Mouse (Mus musculus) monocyte, adult 5-6 weeks (primary cell): Measurements from ENCODE around the gene Mall. TPM values are rescaled to one million over a fixed set of nuclear protein-coding genes. Genes with fewer than 3 reads are reported as not detected.

ENCODE experiments used
- ATAC-seq: fragments of 153-309, 156-312 bp; replicated peaks from 2 replicates; pipeline ENCODE4 v1.8.0; 2017; ENCODE audit warnings: mild to moderate bottlenecking; ENCODE audit not compliant: low TSS enrichment, insufficient number of reproducible peaks, severe bottlenecking, poor library complexity, low FRiP score
- total RNA-seq: library from RNA; stranded (forward); fragments of 200-1000, 200-491, 200-594 nt; gene quantifications from 3 replicates; pipeline ENCODE4 v1.2.3, GENCODE M21; 2017

Mall gene
- total RNA-seq, 1 experiment from 2014 or later = not detected

- no peak for ATAC-seq
These were observed 74.3 kb downstream of the Mall start for GRCm38 (mm10) chr2:127655419-127655818.

GRCm38 (mm10) chr2:127654786-127655185 lies 74.9 kb downstream of the Mall start:
- no peak for ATAC-seq

Other genes with a start within 250 kb of the Mall start
- gene Kcnip3, start 207.8 kb downstream of the Mall start, total RNA-seq = 3.9 to 25.7 TPM (median 6.4 TPM) in 3 replicates
- gene Prom2, start 188.5 kb downstream of the Mall start, total RNA-seq = not detected in 3 replicates
- gene Zfp661, start 142.8 kb downstream of the Mall start, total RNA-seq = 1.3 to 2.9 TPM (median 2.2 TPM) in 3 replicates
- gene Mrps5, start 142.7 kb downstream of the Mall start, total RNA-seq = 29.1 to 59.9 TPM (median 46.1 TPM) in 3 replicates
- gene Mal, start 73.2 kb downstream of the Mall start, total RNA-seq = 0.64 TPM in 1 of 3 replicates, not detected in the others
- gene Nphp1, start 59.0 kb upstream of the Mall start, total RNA-seq = not detected in 3 replicates
- gene Mtln, start 62.6 kb upstream of the Mall start, total RNA-seq = 6.4 to 10.0 TPM (median 7.1 TPM) in 3 replicates
- gene Bub1, start 101.9 kb upstream of the Mall start, total RNA-seq = 0.32 to 2.3 TPM (median 0.68 TPM) in 3 replicates
- not detected in 3 replicates for gene Acoxl, start 108.9 kb upstream of the Mall start, total RNA-seq